Mouse (Mus musculus) C2C12 (cell line): Measurements from ENCODE around the gene Rftn1. TPM values are rescaled to one million over a fixed set of nuclear protein-coding genes. Genes with fewer than 3 reads are reported as not detected.

Experiments used
- H3K27me3 ChIP-seq: one replicate; pipeline ENCODE4 v1.6.1; 2011; ENCODE audit not compliant: control insufficient read depth, insufficient read depth, insufficient read length
- H3K36me3 ChIP-seq: one replicate; pipeline ENCODE4 v1.6.1; 2011; ENCODE audit not compliant: control insufficient read depth, insufficient read depth
- H3K4me3 ChIP-seq: one replicate; pipeline ENCODE4 v1.5.1; 2011; ENCODE audit warnings: mild to moderate bottlenecking, control low read depth; ENCODE audit not compliant: poor library complexity, insufficient read depth, severe bottlenecking
- H3K79me2 ChIP-seq: one replicate; pipeline ENCODE4 v1.6.1; 2011; ENCODE audit not compliant: control insufficient read depth, insufficient read depth
- H3K79me3 ChIP-seq: one replicate; pipeline ENCODE4 v1.6.1; 2011; ENCODE audit warnings: low read depth, control low read depth
- H3ac ChIP-seq: one replicate; pipeline ENCODE3; 2011; ENCODE audit warnings: low read depth; ENCODE audit not compliant: control insufficient read depth, insufficient read length
- CEBPB ChIP-seq: IDR thresholded peaks from one replicate; pipeline ENCODE4 v1.6.1; 2011; ENCODE audit warnings: low read depth, mild to moderate bottlenecking, control low read depth, moderate library complexity
- CTCF ChIP-seq: IDR thresholded peaks from one replicate; pipeline ENCODE4 v1.5.1; 2011; ENCODE audit not compliant: control insufficient read depth, insufficient read depth, insufficient read length
- FOSL1 ChIP-seq: IDR thresholded peaks from one replicate; pipeline ENCODE4 v1.8.0; 2011; ENCODE audit warnings: mild to moderate bottlenecking, low read length; ENCODE audit not compliant: poor library complexity, insufficient read depth, severe bottlenecking
- MAX ChIP-seq: IDR thresholded peaks from one replicate; pipeline ENCODE4 v1.6.1; 2011; ENCODE audit warnings: mild to moderate bottlenecking, control low read depth
- MYOD1 ChIP-seq: IDR thresholded peaks from one replicate; pipeline ENCODE4 v1.6.1; 2011; ENCODE audit warnings: low read depth; ENCODE audit not compliant: control insufficient read depth, insufficient read length
- MYOG ChIP-seq: IDR thresholded peaks from one replicate; pipeline ENCODE4 v1.6.1; 2011; ENCODE audit not compliant: control insufficient read depth, insufficient read length; ENCODE audit errors: extremely low read depth
- USF1 ChIP-seq: IDR thresholded peaks from one replicate; pipeline ENCODE4 v1.6.1; 2011; ENCODE audit warnings: low read depth, mild to moderate bottlenecking, control low read depth, moderate library complexity
- polyA plus RNA-seq: library from polyadenylated mRNA; unstranded; fragments of >200 nt; fragmentation: generic; extraction: Trizol; gene quantifications from one replicate; pipeline ENCODE4 v1.2.1, GENCODE M21; 2012; ENCODE audit warnings: missing spikeins

The Rftn1 gene
- polyA plus RNA-seq, 1 experiment = 0.35 TPM

- TF ChIP-seq USF1 (no peak), CEBPB (no peak), FOSL1 (no peak), MYOD1 (no peak), CTCF (no peak), MAX (no peak), MYOG (no peak)
- no peaks in the 10 kb centered on the region for H3K36me3 ChIP-seq
- no peak overlapping the region for H3ac ChIP-seq
- no peaks in the 10 kb centered on the region for H3K79me3 ChIP-seq
- no peaks in the 10 kb centered on the region for H3K27me3 ChIP-seq
- no peak overlapping the region for H3K4me3 ChIP-seq
- no peaks in the 10 kb centered on the region for H3K79me2 ChIP-seq
These were observed 170.7 kb downstream of the Rftn1 start for GRCm38 (mm10) chr17:50019819-50020210.

- Histone ChIP-seq H3K4me3 (no peak overlapping the region), H3ac (no peak overlapping the region), H3K79me3 (no peaks in the 10 kb centered on the region), H3K27me3 (no peaks in the 10 kb centered on the region), H3K79me2 (no peaks in the 10 kb centered on the region), H3K36me3 (no peaks in the 10 kb centered on the region)
- TF ChIP-seq CEBPB = no peak
- no peak for TF ChIP-seq FOSL1
- TF ChIP-seq USF1 = no peak
These were observed 171.4 kb downstream of the Rftn1 start for GRCm38 (mm10) chr17:50019090-50019489.

- Histone ChIP-seq H3ac (no peak overlapping the region), H3K27me3 (no peaks in the 10 kb centered on the region), H3K79me2 (no peaks in the 10 kb centered on the region), H3K79me3 (no peaks in the 10 kb centered on the region), H3K4me3 (no peak overlapping the region), H3K36me3 (no peaks in the 10 kb centered on the region)
- TF ChIP-seq CEBPB (no peak), MAX (no peak), MYOG (no peak), USF1 (no peak), MYOD1 (no peak), FOSL1 (no peak), CTCF (no peak)
These were observed 175.8 kb downstream of the Rftn1 start for GRCm38 (mm10) chr17:50014708-50015107.

- TF ChIP-seq CTCF (no peak), MYOD1 (no peak), MAX (no peak), USF1 (no peak), CEBPB (no peak), MYOG (no peak), FOSL1 (no peak)
- H3K4me3 ChIP-seq = no peak overlapping the region
- no peaks in the 10 kb centered on the region for H3K36me3 ChIP-seq
- H3K79me3 ChIP-seq = no peaks in the 10 kb centered on the region
- H3ac ChIP-seq = no peak overlapping the region
- H3K27me3 ChIP-seq = no peaks in the 10 kb centered on the region
- H3K79me2 ChIP-seq = no peaks in the 10 kb centered on the region
These were observed 176.6 kb downstream of the Rftn1 start for GRCm38 (mm10) chr17:50013848-50014247.

GRCm38 (mm10) chr17:50010096-50010495, 180.4 kb downstream of the Rftn1 start:
- Histone ChIP-seq H3K4me3 (no peak overlapping the region), H3K36me3 (no peaks in the 10 kb centered on the region), H3ac (no peak overlapping the region), H3K79me3 (no peaks in the 10 kb centered on the region), H3K27me3 (no peaks in the 10 kb centered on the region), H3K79me2 (no peaks in the 10 kb centered on the region)
- TF ChIP-seq USF1 (no peak), MYOD1 (no peak), MAX (no peak), FOSL1 (no peak), MYOG (no peak), CEBPB (no peak), CTCF (no peak)

GRCm38 (mm10) chr17:50006721-50007351, 183.6 kb downstream of the Rftn1 start:
- TF ChIP-seq FOSL1 (no peak), MYOG (no peak), MAX (no peak), CTCF (no peak), CEBPB (no peak), MYOD1 (no peak), USF1 (no peak)
- no peak overlapping the region for H3ac ChIP-seq
- H3K27me3 ChIP-seq = no peaks in the 10 kb centered on the region
- no peak overlapping the region for H3K4me3 ChIP-seq
- H3K79me3 ChIP-seq = no peaks in the 10 kb centered on the region
- no peaks in the 10 kb centered on the region for H3K36me3 ChIP-seq
- H3K79me2 ChIP-seq = no peaks in the 10 kb centered on the region
